Mouse (Mus musculus): Measurements from ENCODE around the gene Gm26620. TPM values are rescaled to one million over a fixed set of nuclear protein-coding genes. Genes with fewer than 3 reads are reported as not detected.
A peak's percentile ranks its signal among the peaks of the same experiment; 100 is the strongest.

Gene Gm26620
- total RNA-seq, 2 experiments from 2014 or later: 1.3 TPM; not detected in 1

DNA sequence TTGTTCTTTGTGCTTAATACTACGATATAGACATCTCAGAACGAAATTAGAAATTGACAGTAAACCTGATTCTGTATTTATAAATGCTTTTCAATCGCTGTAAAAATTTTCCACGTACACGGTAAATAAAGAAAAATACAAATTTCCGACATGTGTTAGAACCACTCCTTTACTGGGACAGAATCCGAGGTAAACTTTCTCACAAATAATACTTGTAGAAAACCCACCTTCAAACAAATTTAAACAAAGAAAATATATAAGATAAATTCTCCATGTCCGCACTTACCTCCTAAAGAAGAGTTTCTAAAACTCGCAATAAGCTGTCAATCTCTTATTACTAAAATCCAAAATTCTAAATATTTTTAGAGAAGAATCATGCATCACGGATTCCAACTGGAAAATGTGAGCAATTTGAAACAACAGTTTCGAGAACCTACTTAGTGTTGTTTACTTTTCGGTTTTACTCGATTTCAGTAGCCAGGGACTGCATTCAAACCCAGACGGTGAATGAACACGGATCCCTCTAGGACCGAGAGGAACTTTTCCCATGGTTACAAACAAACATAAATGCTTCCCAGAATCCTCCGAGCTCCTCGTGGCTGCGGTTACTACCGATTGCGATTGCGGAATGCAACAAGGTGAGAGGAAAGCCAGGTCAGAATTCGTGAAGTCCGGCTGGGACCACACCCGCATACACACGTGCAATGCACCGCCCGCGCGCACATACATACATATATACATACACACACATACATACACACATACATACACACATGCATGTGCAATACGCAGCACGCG, 16.6 kb upstream of the Gm26620 start:
- peak; percentile 69 for ATAC-seq (replicated peaks; ENCODE audit: poor library complexity)

DNA sequence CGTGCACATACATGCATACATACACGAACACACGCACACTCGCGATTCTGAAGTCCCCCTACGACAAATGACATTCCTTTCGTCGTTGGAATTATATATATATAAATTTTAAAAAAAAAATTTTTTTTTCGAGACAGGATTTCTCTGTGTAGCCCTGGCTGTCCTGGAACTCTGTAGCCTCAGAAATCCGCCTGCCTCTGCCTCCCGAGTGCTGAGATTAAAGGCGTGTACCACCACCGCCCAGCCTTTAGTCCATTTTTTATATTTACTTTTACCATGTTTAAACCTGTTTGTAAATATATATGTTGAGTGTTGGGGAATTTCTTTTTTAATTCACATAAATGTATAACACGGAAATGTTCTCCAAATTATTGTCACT, 16.0 kb upstream of the Gm26620 start:
- no peak for ATAC-seq (replicated peaks; ENCODE audit: poor library complexity)

GRCm38 (mm10) chr1:170871402-170871801, 13.5 kb upstream of the Gm26620 start:
- no peak for ATAC-seq (replicated peaks; ENCODE audit: poor library complexity)

GRCm38 (mm10) chr1:170871961-170872360, 12.9 kb upstream of the Gm26620 start:
- no peak for ATAC-seq (replicated peaks; ENCODE audit: poor library complexity)

DNA sequence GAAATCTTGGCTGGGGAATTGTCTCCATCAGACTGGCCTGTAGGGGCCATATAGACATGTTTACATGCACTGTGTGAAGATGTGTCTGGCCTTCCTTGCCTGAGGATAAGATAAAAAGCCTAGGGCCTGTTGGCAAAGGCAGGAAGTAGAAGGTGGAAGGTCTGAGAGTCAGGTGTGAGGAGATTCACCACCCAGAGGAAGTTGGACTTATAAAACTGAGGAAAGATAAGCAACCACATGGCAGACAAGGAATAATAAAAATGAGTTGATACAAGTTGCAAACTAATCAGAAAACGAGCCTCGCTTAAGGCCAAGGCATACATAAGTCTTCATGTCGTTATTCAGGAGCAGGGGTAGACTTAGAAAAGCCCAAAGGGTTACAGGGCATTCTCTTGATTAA, 9.2 kb upstream of the Gm26620 start:
- ATAC-seq (replicated peaks; ENCODE audit: poor library complexity): no peak

- ATAC-seq (replicated peaks; ENCODE audit: poor library complexity): no peak
These were observed 8.0 kb upstream of the Gm26620 start for GRCm38 (mm10) chr1:170876906-170877305.

GRCm38 (mm10) chr1:170882915-170883485, 1.9 kb upstream of the Gm26620 start:
- ATAC-seq (replicated peaks; ENCODE audit: poor library complexity): no peak

GRCm38 (mm10) chr1:170884390-170884789, 475 bp upstream of the Gm26620 start:
- no peak for ATAC-seq (replicated peaks; ENCODE audit: poor library complexity)

DNA sequence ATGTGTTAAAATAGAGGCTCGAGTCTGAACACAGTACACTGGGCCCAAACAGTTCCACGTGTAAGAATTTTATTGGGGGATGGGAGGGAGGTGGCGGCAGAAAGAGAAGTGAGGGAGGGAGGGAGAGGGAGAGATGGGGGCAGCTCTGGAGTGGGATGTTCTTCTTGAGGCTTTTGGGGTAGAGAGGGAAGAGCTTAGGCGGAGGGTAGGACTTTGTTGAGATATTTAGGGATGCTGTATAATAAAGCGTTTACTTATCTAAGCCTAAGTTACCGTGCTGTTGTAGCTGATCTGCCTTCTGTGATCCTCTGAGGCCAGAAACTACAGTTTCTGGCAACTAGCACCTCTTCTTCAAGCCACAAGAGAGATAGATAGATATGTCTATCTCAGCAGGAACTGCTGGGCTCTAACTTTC, 1.2 kb downstream of the Gm26620 start:
- peak; percentile 42 for ATAC-seq (replicated peaks; ENCODE audit: poor library complexity)

DNA sequence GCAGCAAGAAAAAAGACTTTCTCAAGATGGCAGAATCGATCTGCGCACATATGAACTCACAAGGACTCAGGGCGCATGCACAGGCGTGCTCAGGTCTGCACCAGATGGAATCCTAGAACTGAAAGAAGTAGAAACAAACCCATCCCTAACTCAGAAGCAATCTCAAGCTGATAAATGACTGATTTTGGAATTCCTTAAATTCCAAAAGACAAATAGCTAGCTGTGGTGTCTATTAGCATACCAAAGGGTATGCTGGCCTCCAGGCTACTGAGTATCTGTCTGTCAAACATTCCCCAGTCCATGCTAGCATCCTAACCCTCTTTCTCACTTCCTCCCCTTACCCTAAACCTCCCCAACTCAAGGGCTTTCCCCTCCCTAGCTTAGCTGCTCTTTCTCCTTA, 4.4 kb downstream of the Gm26620 start:
- no peak for ATAC-seq (replicated peaks; ENCODE audit: poor library complexity)

DNA sequence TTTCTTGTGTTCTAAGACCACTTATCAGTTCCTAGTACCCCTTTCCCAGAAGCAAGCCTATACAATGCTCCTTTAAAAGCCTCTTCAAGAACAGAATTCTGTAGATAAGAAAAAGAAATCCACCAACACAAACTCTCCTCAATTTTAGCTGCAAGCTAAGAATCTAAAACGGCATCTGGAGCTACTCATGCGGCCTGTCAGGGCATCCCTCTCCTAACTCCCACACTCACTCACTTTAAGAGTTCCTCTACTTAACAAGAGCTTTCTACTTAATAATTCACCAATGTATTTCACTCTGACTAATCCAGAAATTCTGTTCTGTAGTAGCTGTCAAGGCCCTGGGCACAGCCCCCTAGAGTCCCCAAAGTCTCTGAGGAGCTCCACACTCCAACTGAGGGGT, 6.8 kb downstream of the Gm26620 start:
- ATAC-seq (replicated peaks; ENCODE audit: poor library complexity): no peak

DNA sequence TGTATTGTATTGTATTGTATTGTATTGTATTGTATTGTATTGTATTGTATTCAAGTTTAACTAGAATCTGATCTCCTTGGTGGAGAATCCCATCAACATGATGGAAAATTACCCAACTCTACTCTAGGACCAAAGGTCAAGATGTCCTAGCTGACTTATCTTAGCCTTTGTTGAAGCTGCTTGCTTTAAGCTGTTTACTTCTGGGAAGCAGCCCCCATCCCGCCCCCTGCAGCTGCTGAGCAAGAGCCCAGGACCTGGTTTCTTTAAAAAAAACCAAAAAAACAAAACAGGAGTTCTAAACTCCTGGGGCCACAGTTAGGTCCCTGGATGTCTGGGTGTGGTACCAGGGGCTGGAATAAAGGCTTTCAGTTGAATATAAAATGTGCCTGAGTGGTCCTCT, 7.4 kb downstream of the Gm26620 start:
- no peak for ATAC-seq (replicated peaks; ENCODE audit: poor library complexity)

DNA sequence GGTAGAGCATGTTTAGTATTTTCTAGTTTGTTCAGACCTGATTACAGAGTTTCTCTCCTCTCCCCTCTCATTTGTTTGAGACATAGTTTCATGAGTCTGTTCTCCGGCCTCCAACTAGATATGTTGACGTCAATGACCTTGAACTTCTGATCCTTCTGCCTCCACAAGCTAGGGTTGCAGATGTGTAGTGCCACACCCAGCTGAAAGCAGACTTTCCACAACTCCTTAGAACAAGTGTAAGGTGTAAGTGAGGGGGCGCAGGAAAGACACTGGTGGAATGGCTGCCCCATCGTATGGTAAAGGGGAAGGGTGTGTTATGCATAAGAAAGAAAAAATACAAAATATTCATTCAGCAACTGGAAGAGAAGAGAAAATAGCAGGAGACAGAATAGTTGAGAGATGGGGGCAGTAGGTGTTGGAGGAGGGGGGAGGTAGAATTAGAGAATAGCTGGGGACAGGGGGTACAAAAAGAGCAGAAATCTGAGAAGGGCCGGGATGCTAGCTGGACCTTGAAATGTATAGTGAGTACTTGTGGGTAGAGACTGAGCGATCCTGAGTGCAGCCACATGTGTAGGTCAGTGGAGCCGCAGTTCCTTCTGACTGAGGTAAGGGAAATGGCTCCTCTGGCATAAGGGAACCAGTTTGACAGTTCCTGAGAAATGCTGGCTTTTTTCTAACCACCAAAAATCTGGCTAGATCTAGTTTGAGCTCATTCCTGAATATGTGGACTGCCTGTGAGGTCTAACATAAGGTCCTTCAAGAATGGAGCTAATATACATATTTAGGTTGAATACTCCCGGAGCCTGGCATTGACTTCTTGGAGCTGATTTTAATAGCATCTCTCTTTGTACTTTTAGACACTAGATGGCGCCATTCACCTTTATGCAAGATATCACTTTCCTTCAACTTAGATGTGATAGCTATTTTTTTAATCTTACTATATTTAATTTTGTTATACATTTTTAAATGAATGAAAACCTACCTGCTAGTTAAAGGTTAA, 10.0 kb downstream of the Gm26620 start:
- peak; percentile 80 for ATAC-seq (replicated peaks; ENCODE audit: poor library complexity)

- no peak for ATAC-seq (replicated peaks; ENCODE audit: poor library complexity)
These were observed 11.9 kb downstream of the Gm26620 start for GRCm38 (mm10) chr1:170896651-170897281.

DNA sequence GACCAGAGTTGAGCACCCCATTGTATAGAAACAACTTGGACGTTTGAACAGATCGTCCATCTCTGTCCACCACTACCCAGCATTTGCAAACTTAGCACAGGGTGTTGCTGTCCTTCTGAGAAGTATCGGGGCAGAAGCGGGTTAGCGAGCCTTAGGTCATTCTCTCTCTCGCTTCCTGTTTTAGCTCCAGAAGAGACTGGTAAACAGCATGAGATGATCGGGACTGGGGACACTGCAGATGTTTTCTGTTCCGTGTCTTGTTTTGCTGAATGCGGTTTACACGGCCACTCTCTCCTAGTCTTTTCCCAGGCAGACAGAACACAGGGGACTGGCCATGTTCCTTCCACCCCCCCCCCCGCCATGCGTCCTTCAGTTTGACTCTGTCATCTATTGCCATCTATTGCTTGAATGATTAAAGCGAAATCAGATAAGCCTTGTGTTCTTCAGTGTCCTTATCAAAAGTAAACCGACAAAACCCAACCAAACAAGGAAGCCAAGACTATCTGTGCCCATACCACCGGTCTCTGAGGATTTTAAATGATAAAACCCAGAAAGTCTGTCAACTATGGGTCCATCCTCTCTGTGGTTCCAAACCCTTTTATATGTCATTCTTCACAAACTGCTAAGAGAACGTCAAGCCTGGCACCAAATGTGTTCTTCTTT, 13.7 kb downstream of the Gm26620 start:
- ATAC-seq (replicated peaks; ENCODE audit: poor library complexity): no peak; the same call in 1 of the 2 replicates

- ATAC-seq (replicated peaks; ENCODE audit: poor library complexity): peak; percentile 57
These were observed 16.1 kb downstream of the Gm26620 start for GRCm38 (mm10) chr1:170900799-170901467.

- ATAC-seq (replicated peaks; ENCODE audit: poor library complexity): peak; percentile 92
These were observed 16.8 kb downstream of the Gm26620 start for GRCm38 (mm10) chr1:170901536-170902238.

DNA sequence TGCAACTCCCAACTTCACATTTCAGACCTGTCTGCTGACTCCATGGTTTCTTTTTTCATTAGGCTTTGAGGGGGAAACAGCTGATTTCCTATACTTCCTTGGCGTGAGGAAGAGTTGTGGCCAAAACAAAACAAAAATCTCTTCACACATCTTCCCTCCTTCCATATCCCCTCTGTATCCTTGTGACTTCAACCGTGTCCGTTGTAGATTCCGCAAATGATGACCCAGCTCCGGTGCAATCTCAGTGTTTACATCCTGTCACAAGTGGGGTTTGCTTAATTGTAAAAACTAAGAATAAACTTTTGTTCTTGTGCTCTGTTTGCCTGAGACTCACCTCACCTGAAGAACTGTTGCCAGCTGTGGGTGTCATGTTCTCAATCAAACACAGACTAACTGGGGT, 18.6 kb downstream of the Gm26620 start:
- no peak for ATAC-seq (replicated peaks; ENCODE audit: poor library complexity)

GRCm38 (mm10) chr1:170907111-170907455, 22.2 kb downstream of the Gm26620 start:
- ATAC-seq (replicated peaks; ENCODE audit: poor library complexity): no peak

Measured in megakaryocyte progenitor cell, adult 5-6 weeks (primary cell).